Mouse (Mus musculus) c-Kit-positive CD71-positive TER-119-positive erythroid progenitor cells, embryonic 14.5 days (primary cell): ENCODE measurements at regions not wholly inside any gene's neighbourhood (a gene's known extent, or its start where the extent isn't known, plus 50 kb on each side); places are given as distances from the start of the nearest gene placed in this dataset.

Experiments used
- DNase-seq: peaks from one replicate; pipeline ENCODE4 v3.0.0-alpha.2; 2013; ENCODE audit warnings: low spot score

GRCm38 (mm10) chr15:62588580-62588979 is 1256.4 kb downstream of the Gsdmc2 start:
- no peak for DNase-seq

GRCm38 (mm10) chr15:62578788-62579187 is 1266.2 kb downstream of the Gsdmc2 start:
- DNase-seq = no peak

- no peak for DNase-seq
Observed at GRCm38 (mm10) chr15:62575791-62576190, 1269.2 kb downstream of the Gsdmc2 start.

GRCm38 (mm10) chr15:62571803-62572202 is 1273.2 kb downstream of the Gsdmc2 start:
- DNase-seq = no peak

GRCm38 (mm10) chr15:62568788-62569713 is 1275.9 kb downstream of the Gsdmc2 start:
- DNase-seq = no peak

GRCm38 (mm10) chr15:62567431-62567830 is 1277.5 kb downstream of the Gsdmc2 start:
- DNase-seq = no peak

- DNase-seq = no peak
Observed at GRCm38 (mm10) chr15:62566106-62566511, 1278.9 kb downstream of the Gsdmc2 start.

- DNase-seq = no peak
Observed at GRCm38 (mm10) chr15:62533233-62533632, 1311.7 kb downstream of the Gsdmc2 start.

- DNase-seq = no peak
Observed at GRCm38 (mm10) chr15:62528975-62529374, 1316.0 kb downstream of the Gsdmc2 start.

- no peak for DNase-seq
Observed at GRCm38 (mm10) chr15:62524628-62525027, 1320.3 kb downstream of the Gsdmc2 start.

- DNase-seq = no peak
Observed at GRCm38 (mm10) chr15:62524135-62524534, 1320.8 kb downstream of the Gsdmc2 start.

GRCm38 (mm10) chr15:62513462-62513861 is 1331.5 kb downstream of the Gsdmc2 start:
- DNase-seq = no peak

GRCm38 (mm10) chr15:62511461-62511860 is 1333.5 kb downstream of the Gsdmc2 start:
- no peak for DNase-seq

- DNase-seq = no peak
Observed at GRCm38 (mm10) chr15:62503866-62504265, 1341.1 kb downstream of the Gsdmc2 start.

GRCm38 (mm10) chr15:62500966-62501365 is 1344.0 kb downstream of the Gsdmc2 start:
- DNase-seq = no peak

GRCm38 (mm10) chr15:62500522-62500921 is 1344.5 kb downstream of the Gsdmc2 start:
- DNase-seq = no peak

- no peak for DNase-seq
Observed at GRCm38 (mm10) chr15:62496193-62496592, 1348.8 kb downstream of the Gsdmc2 start.

GRCm38 (mm10) chr15:62492350-62492749 is 1352.6 kb downstream of the Gsdmc2 start:
- DNase-seq = no peak

GRCm38 (mm10) chr15:62490548-62490947 is 1354.4 kb downstream of the Gsdmc2 start:
- no peak for DNase-seq

- DNase-seq = no peak
Observed at GRCm38 (mm10) chr15:62486540-62486939, 1358.4 kb downstream of the Gsdmc2 start.

GRCm38 (mm10) chr15:62484350-62484749 is 1360.6 kb downstream of the Gsdmc2 start:
- DNase-seq = no peak

- no peak for DNase-seq
Observed at GRCm38 (mm10) chr15:62483534-62483933, 1361.4 kb downstream of the Gsdmc2 start.

- no peak for DNase-seq
Observed at GRCm38 (mm10) chr15:62482357-62482756, 1362.6 kb downstream of the Gsdmc2 start.

- no peak for DNase-seq
Observed at GRCm38 (mm10) chr15:62477779-62478178, 1367.2 kb downstream of the Gsdmc2 start.
